Mouse (Mus musculus): ENCODE results near the gene Zfp772. TPM values are rescaled to one million over a fixed set of nuclear protein-coding genes. Genes with fewer than 3 reads are reported as not detected.

Gene Zfp772
- total RNA-seq (2023): 1.0 to 3.4 TPM (median 2.3 TPM) in 4 replicates

DNA sequence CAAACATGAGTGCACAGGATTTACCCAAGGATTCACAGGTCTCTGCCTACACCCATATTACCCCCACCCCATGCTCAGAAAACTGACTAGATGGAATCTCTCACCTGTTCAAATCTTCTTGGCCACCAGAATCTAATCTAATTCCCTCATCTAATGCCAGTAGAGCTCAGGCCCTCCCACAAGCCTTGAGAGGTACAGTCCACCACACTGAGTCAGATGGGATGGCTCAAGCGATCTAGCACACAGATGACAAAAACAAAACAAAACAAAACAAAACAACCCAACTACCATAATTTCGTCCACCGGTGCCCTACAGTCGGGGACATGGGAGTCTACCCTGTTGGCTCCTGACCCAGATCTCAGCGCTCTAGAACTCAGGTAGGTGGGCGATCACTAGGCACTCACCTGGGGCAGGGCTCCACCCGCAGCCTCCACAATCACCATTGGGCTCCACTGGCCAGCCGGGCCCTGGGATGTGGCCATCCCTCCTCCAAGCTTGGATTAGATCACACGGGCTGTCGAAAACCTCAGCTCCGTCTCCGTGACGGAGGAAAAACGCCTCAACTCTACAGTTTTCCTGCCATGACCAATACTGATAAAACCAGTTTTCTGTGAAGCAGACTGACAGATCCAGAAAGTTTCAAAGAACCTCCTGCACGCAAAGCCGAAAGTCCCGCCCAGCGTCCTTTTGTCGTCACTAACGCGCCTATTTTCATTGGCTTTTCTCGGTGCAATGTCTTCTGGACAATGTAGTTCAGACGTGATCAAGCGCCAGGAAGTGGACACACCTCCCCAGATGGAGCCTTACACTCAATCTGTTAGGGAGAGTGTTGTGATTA lies at the start of gene Zfp772:
Gene Zfp772 (minus strand): TSS at position 686 of the 839 bp plus-strand sequence.

DNA sequence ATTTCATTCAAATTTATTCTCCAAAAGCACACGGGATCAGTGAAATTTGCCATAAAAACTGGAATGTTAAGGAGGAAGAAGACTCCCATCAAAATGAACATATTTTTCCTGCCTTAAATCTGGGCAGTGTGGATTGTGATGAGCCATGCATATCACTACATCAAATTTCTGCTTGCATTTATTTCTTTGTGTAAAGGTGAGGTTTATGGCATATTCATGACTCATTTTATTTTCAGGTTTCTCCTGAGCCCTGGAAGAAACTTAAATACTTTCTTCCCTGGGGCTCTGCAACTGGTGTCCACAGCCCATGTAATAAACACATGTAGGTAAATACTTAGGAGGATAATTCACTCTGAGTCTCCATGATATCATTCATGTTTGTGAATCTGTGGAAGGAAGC lies 37.4 kb upstream of the Zfp772 start, which contains the start of gene Vmn2r29:
Gene Vmn2r29 (minus strand): TSS at position 101 of the 400 bp plus-strand sequence.

DNA sequence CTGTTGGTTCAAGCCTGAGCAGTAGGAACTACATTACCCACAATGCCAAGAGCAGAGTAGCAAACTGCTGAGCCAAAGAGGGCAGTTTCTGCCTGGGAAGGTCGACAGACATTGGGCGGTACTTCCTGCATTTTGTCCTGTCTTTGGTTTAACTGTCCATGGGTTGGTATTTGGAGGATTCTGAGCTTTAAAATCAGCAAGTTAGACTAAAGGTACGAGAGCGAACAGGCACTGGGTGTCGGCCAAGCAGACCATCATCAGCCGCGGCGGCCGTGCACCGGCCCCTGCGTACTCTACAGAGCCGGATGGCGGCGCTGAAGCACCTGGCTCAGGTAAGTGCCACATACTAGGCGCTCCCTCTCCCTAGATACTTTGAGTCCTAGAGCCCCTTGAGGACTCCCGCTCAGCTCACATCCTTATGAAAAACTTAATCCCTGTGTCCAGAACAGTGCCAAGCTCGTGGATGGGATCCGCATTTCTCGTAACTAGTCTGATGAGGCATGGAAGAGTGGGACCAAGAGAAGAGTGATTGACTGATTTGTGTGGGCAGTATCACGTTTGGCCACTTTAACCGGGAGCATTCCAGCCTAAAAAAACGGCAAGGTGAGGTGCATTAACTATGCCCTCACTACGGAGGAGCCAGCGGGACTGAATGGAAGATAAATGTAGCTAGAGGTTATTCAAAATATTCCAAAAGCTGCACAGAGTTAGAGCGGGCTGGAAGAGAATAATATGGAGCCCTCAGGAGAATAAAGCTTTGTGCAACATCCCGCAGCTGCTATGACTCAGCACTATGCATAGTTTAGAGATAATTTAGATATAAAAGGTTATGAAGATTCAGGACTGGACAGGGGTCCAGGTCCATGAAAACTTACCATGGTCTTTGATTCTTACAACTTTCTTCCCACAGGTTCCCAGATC lies 38.3 kb downstream of the Zfp772 start, which contains the start of gene Zfp418:
Gene Zfp418 (plus strand): TSS at position 104 of the 921 bp plus-strand sequence.

Other genes starting within 250 kb of the Zfp772 start
- not detected in 4 replicates for gene Aurkc, start 214.7 kb downstream of the Zfp772 start, total RNA-seq (2023)
- gene Zfp954, start 88.5 kb downstream of the Zfp772 start, total RNA-seq (2023): 21.6 to 25.5 TPM (median 24.5 TPM) in 4 replicates
- 1.2 to 2.5 TPM (median 1.6 TPM) in 4 replicates for gene Zfp773, start 73.2 kb downstream of the Zfp772 start, total RNA-seq (2023)
- 2.1 to 2.6 TPM (median 2.2 TPM) in 4 replicates for gene Zfp418, start 38.7 kb downstream of the Zfp772 start, total RNA-seq (2023)
- gene Vmn2r29, start 37.3 kb upstream of the Zfp772 start, total RNA-seq (2023): 0.37 to 0.48 TPM in 2 of 4 replicates, not detected in the others
- gene Gm45844, start 68.3 kb upstream of the Zfp772 start, total RNA-seq (2023): 0.50 to 2.0 TPM (median 0.68 TPM) in 4 replicates
- 43.6 to 50.1 TPM (median 46.1 TPM) in 4 replicates for gene Clcn4, start 90.9 kb upstream of the Zfp772 start, total RNA-seq (2023)
- not detected in 4 replicates for gene Vmn2r30, start 127.6 kb upstream of the Zfp772 start, total RNA-seq (2023)
- gene Gm45783, start 164.6 kb upstream of the Zfp772 start, total RNA-seq (2023): not detected in 4 replicates
- gene Vmn2r31, start 189.7 kb upstream of the Zfp772 start, total RNA-seq (2023): not detected in 4 replicates